Mouse (Mus musculus): ENCODE data around the gene Mepce. TPM values are rescaled to one million over a fixed set of nuclear protein-coding genes. Genes with fewer than 3 reads are reported as not detected.

Gene Mepce
- total and polyA plus RNA-seq, 3 experiments: 58.7 to 74.2 TPM; not detected in 1

GRCm38 (mm10) chr5:137756882-137757661, 30.4 kb downstream of the Mepce start:
- H3K79me2 ChIP-seq (ENCODE audit: control insufficient read depth, insufficient read depth, low read length, poor library complexity): no peaks in the 10 kb centered on the region
- H3K4me3 ChIP-seq (ENCODE audit: control insufficient read depth in 1 of 2, insufficient read depth in 1 of 2, low read depth in 2 of 2, low read length in 2 of 2): no peak overlapping the region
- no peaks in the 10 kb centered on the region for H3K4me1 ChIP-seq (ENCODE audit: control insufficient read depth in 1 of 2, insufficient read depth in 2 of 2, low read length in 2 of 2)
- no peaks in the 10 kb centered on the region for H3K9me3 ChIP-seq (replicated peaks; ENCODE audit: insufficient read depth, low read length)
- TF ChIP-seq RAD21 (IDR thresholded peaks at IDR 0.05; ENCODE audit: low read depth, low read length): peak; percentile 90
- peak; percentile 90 for TF ChIP-seq SMC3 (IDR thresholded peaks at IDR 0.05; ENCODE audit: low read depth, low read length)
- TF ChIP-seq ZC3H11A (IDR thresholded peaks at IDR 0.05; ENCODE audit: low read depth, low read length): peak; percentile 81
- TF ChIP-seq NELFE (IDR thresholded peaks at IDR 0.05; ENCODE audit: low read depth, low read length): no peak
- TF ChIP-seq CHD1 (IDR thresholded peaks at IDR 0.05; ENCODE audit: low read depth, low read length): no peak
- peak; percentile 92 to 98 (median 95) for TF ChIP-seq CTCF (IDR thresholded peaks at IDR 0.05 in 2 of 3, conservative IDR thresholded peaks at IDR 0.05 in 1 of 3; ENCODE audit: control insufficient read depth in 1 of 3, insufficient read depth in 1 of 3, low read depth in 2 of 3, low read length in 3 of 3, poor library complexity in 1 of 3, severe bottlenecking in 1 of 3)
- no peak for TF ChIP-seq KAT2A (conservative IDR thresholded peaks at IDR 0.05; ENCODE audit: low read depth, low read length)
- TF ChIP-seq UBTF (IDR thresholded peaks at IDR 0.05; ENCODE audit: borderline replicate concordance, insufficient read depth, low read depth, low read length): no peak
- H3K9ac ChIP-seq (ENCODE audit: control insufficient read depth, low read depth, low read length, poor library complexity, severe bottlenecking): no peak overlapping the region
- no peak overlapping the region for H3K27ac ChIP-seq (ENCODE audit: control insufficient read depth, low read depth, low read length)
- H3K36me3 ChIP-seq (ENCODE audit: control insufficient read depth in 1 of 2, insufficient read depth in 2 of 2, low read length in 2 of 2): peaks cover 0 to 4% of the 10 kb centered on the region in 2 experiments; a peak in 2 of 4 replicates
- H3K27me3 ChIP-seq (ENCODE audit: control insufficient read depth in 1 of 2, insufficient read depth in 2 of 2, low read length in 2 of 2): no peaks in the 10 kb centered on the region
- DNase-seq (ENCODE audit: low read depth, low spot score): peak; percentile 86

DNA sequence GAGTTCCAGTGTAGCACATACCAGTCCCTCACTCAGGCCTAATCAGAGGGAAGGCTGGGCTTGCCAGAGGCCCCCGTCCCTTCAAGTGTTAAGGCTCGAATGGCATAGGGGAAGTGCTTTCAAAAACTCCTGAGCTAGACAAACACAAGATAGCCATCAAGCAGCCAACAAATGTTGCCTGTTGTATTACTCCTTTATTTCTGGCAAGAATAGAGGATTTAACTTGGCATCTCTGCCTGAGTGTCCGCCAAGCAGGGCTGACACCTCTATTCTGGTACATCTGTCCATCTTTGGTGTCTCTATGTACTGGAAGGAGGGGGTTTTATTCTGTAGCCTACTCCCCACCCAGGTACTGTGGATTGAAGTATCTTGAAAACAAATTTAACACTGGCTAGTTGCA, 31.3 kb downstream of the Mepce start:
- no peak for DNase-seq (ENCODE audit: low read depth, low spot score)
- Histone ChIP-seq H3K9me3 (replicated peaks; ENCODE audit: insufficient read depth, low read length) (no peaks in the 10 kb centered on the region), H3K79me2 (ENCODE audit: control insufficient read depth, insufficient read depth, low read length, poor library complexity) (no peaks in the 10 kb centered on the region), H3K4me1 (ENCODE audit: control insufficient read depth in 1 of 2, insufficient read depth in 2 of 2, low read length in 2 of 2) (no peaks in the 10 kb centered on the region), H3K27ac (ENCODE audit: control insufficient read depth, low read depth, low read length) (no peak overlapping the region), H3K27me3 (ENCODE audit: control insufficient read depth in 1 of 2, insufficient read depth in 2 of 2, low read length in 2 of 2) (no peaks in the 10 kb centered on the region), H3K36me3 (ENCODE audit: control insufficient read depth in 1 of 2, insufficient read depth in 2 of 2, low read length in 2 of 2) (peaks cover 0 to 7% of the 10 kb centered on the region in 2 experiments; a peak in 3 of 4 replicates), H3K9ac (ENCODE audit: control insufficient read depth, low read depth, low read length, poor library complexity, severe bottlenecking) (no peak overlapping the region), H3K4me3 (ENCODE audit: control insufficient read depth in 1 of 2, insufficient read depth in 1 of 2, low read depth in 2 of 2, low read length in 2 of 2) (no peak overlapping the region)
- no peak for TF ChIP-seq MYB (IDR thresholded peaks at IDR 0.05; ENCODE audit: low read depth, low read length)
- TF ChIP-seq RCOR1 (IDR thresholded peaks at IDR 0.05; ENCODE audit: low read depth, low read length): no peak
- TF ChIP-seq TCF12 (IDR thresholded peaks at IDR 0.05; ENCODE audit: low read depth, low read length): no peak

DNA sequence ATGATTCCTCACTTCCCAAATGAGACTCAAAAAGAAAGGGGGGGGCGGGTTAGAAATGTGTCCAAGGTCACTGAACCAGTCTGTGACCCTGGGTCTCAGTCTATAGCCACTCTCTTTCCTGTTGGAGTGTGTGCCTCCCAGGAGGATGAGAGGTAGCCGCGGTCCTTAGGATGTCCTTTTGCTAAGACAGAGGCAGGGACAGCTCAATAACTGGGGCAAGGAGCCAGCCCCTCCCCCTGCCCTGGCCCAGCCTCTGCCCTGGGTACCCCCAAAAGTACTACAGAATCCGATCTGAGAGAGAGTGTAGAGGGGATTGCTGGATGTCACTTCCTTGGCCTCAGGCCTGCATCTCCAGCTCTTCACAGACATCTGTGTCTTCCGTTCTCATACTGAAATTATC, 32.0 kb downstream of the Mepce start:
- Histone ChIP-seq H3K4me1 (ENCODE audit: control insufficient read depth in 1 of 2, insufficient read depth in 2 of 2, low read length in 2 of 2) (no peaks in the 10 kb centered on the region), H3K36me3 (ENCODE audit: control insufficient read depth in 1 of 2, insufficient read depth in 2 of 2, low read length in 2 of 2) (peaks cover 0 to 7% of the 10 kb centered on the region in 2 experiments; a peak in 3 of 4 replicates), H3K9ac (ENCODE audit: control insufficient read depth, low read depth, low read length, poor library complexity, severe bottlenecking) (no peak overlapping the region), H3K9me3 (replicated peaks; ENCODE audit: insufficient read depth, low read length) (no peaks in the 10 kb centered on the region), H3K79me2 (ENCODE audit: control insufficient read depth, insufficient read depth, low read length, poor library complexity) (no peaks in the 10 kb centered on the region), H3K27me3 (ENCODE audit: control insufficient read depth in 1 of 2, insufficient read depth in 2 of 2, low read length in 2 of 2) (no peaks in the 10 kb centered on the region), H3K4me3 (ENCODE audit: control insufficient read depth in 1 of 2, insufficient read depth in 1 of 2, low read depth in 2 of 2, low read length in 2 of 2) (no peak overlapping the region), H3K27ac (ENCODE audit: control insufficient read depth, low read depth, low read length) (no peak overlapping the region)
- TF ChIP-seq KAT2A (conservative IDR thresholded peaks at IDR 0.05; ENCODE audit: low read depth, low read length): no peak
- no peak for TF ChIP-seq UBTF (IDR thresholded peaks at IDR 0.05; ENCODE audit: borderline replicate concordance, insufficient read depth, low read depth, low read length)
- TF ChIP-seq E2F4 (IDR thresholded peaks at IDR 0.05; ENCODE audit: borderline replicate concordance, low read depth, low read length): no peak
- TF ChIP-seq ZMIZ1 (IDR thresholded peaks at IDR 0.05; ENCODE audit: low read depth, low read length): no peak
- no peak for TF ChIP-seq MXI1 (IDR thresholded peaks at IDR 0.05; ENCODE audit: low read depth, low read length)
- TF ChIP-seq ETS1 (IDR thresholded peaks at IDR 0.05; ENCODE audit: low read depth, low read length): no peak
- TF ChIP-seq TAL1 (IDR thresholded peaks at IDR 0.05; ENCODE audit: low read length): no peak
- TF ChIP-seq USF1 (IDR thresholded peaks at IDR 0.05; ENCODE audit: low read depth, low read length): no peak
- TF ChIP-seq GABPA (IDR thresholded peaks at IDR 0.05; ENCODE audit: low read depth, low read length): no peak
- TF ChIP-seq HCFC1 (IDR thresholded peaks at IDR 0.05; ENCODE audit: low read depth, low read length): no peak
- no peak for TF ChIP-seq NELFE (IDR thresholded peaks at IDR 0.05; ENCODE audit: low read depth, low read length)
- TF ChIP-seq ZNF384 (IDR thresholded peaks at IDR 0.05; ENCODE audit: low read depth, low read length): no peak
- TF ChIP-seq SMC3 (IDR thresholded peaks at IDR 0.05; ENCODE audit: low read depth, low read length): no peak
- DNase-seq (ENCODE audit: low read depth, low spot score): no peak

Data from MEL (cell line).